Mouse (Mus musculus) kidney, adult 2 months (tissue): ENCODE data around the gene Adamtsl3.

Experiments
- CTCF ChIP-seq: fragments of 200-500 bp; conservative IDR thresholded peaks from 2 replicates; pipeline ENCODE4 v1.5.1; 2011; ENCODE audit warnings: low read depth, mild to moderate bottlenecking, control low read depth, low read length, moderate library complexity, mixed read lengths; ENCODE audit not compliant: insufficient read depth, insufficient read length
- POLR2A ChIP-seq: fragments of 200-500 bp; IDR thresholded peaks from one replicate; pipeline ENCODE4 v1.6.1; 2011; ENCODE audit warnings: low read depth, low read length, control low read depth

DNA sequence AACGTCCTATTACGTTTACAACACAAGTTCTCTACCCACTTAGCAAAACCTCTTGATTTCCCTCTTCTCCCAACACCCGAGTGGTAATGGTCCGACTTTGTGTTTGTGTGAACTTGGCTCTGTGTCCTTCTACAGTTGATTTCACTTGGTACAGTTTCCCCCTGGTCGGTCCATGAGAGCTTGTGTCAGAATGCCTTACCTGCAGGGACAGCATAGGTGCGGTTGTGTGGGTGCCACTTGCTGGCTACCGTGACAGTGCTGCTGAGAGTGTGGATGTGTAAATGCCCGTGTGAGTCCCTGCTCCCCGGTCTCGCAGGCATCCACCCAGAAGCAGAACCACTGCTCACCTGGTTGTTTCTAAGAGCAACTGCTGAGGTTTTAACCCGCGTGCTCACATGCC is 157.4 kb downstream of the Adamtsl3 start:
- TF ChIP-seq CTCF = no peak
- TF ChIP-seq POLR2A = no peak
